Mouse (Mus musculus) liver, embryonic 11.5 days (tissue): Measurements from ENCODE around the gene Taf8. TPM values are rescaled to one million over a fixed set of nuclear protein-coding genes. Genes with fewer than 3 reads are reported as not detected.
A peak's percentile ranks its signal among the peaks of the same experiment; 100 is the strongest.

Experiments used
- ATAC-seq: fragments of 200-750 bp; cut with Nextera tagmentation; replicated peaks from 2 replicates; pipeline ENCODE4 v1.8.0; 2017; ENCODE audit warnings: moderate number of reproducible peaks, mild to moderate bottlenecking, moderate TSS enrichment, moderate library complexity; ENCODE audit not compliant: low FRiP score
- DNase-seq: peaks from one replicate; pipeline ENCODE4 v3.0.0-alpha.2; 2017; ENCODE audit warnings: low spot score
- H3K27ac ChIP-seq: fragments of 300-500 bp; sonication (generic); 2 replicates; pipeline ENCODE4 v1.5.1; 2014; ENCODE audit warnings: mild to moderate bottlenecking, low read depth, low read length, control low read depth
- H3K27me3 ChIP-seq: fragments of 300-500 bp; sonication (generic); replicated peaks from 2 replicates; pipeline ENCODE4 v1.6.1; 2014; ENCODE audit warnings: low read length, mixed read lengths; ENCODE audit not compliant: control insufficient read depth, insufficient read depth
- H3K36me3 ChIP-seq: fragments of 300-500 bp; sonication (generic); 2 replicates; pipeline ENCODE4 v1.6.1; 2014; ENCODE audit warnings: mild to moderate bottlenecking, low read length, moderate library complexity, mixed read lengths; ENCODE audit not compliant: control insufficient read depth, insufficient read depth
- H3K4me1 ChIP-seq: fragments of 300-500 bp; sonication (generic); replicated peaks from 2 replicates; pipeline ENCODE4 v1.6.1; 2014; ENCODE audit warnings: low read length, mixed read lengths; ENCODE audit not compliant: control insufficient read depth, insufficient read depth
- H3K4me2 ChIP-seq: fragments of 300-500 bp; sonication (generic); 2 replicates; pipeline ENCODE4 v1.6.1; 2014; ENCODE audit warnings: mild to moderate bottlenecking, control low read depth, moderate library complexity
- H3K4me3 ChIP-seq: fragments of 300-500 bp; sonication (generic); 2 replicates; pipeline ENCODE4 v1.5.1; 2014; ENCODE audit warnings: low read depth, low read length, control low read depth
- H3K9ac ChIP-seq: fragments of 300-500 bp; sonication (generic); 2 replicates; pipeline ENCODE4 v1.6.1; 2014; ENCODE audit warnings: low read depth, low read length, control low read depth
- H3K9me3 ChIP-seq: fragments of 300-500 bp; sonication (generic); 2 replicates; pipeline ENCODE4 v1.6.1; 2016; ENCODE audit warnings: low read length, inconsistent platforms, mixed read lengths; ENCODE audit not compliant: control insufficient read depth
- WGBS: fragments of 180-500 bp; shearing (Covaris S2); extraction: QIAGEN DNeasy Blood & Tissue Kit; methylation state at CpG from one replicate; pipeline ENCODE4 v1.1.7; 2014; 5-methylcytosine and 5-hydroxymethylcytosine counted together
- polyA plus RNA-seq: library from polyadenylated mRNA; unstranded; fragments of >200 nt; fragmentation: Nextera tagmentation; extraction: Ambion mirVana; gene quantifications from 2 replicates; pipeline ENCODE4 v1.2.1, GENCODE M21; 2014

Taf8 gene
- polyA plus RNA-seq, 1 experiment from 2014 or later = 20.7 TPM

DNA sequence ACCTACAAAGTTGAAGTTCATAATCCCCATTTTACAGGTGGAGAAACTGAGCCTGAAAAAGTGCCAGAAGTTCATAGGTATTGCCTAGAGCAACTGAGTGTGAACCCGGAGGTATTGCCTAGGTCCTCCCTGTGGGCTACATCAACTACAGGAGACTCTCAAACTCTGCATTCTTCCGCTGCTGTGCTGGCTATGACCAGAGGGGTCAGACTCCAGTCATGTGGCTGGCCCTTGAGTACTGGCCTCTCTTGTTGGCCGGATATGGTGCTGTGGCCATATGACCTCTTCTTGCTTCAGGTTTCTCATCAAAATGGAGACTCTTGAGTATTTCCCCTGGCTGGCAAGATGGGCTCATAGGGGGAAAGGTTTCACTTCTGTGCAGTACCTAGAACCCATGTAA lies 59.8 kb downstream of the Taf8 start:
- Histone ChIP-seq H3K4me3 (no peak overlapping the region), H3K27me3 (peaks cover 14% of the 10 kb centered on the region), H3K36me3 (no peaks in the 10 kb centered on the region), H3K9ac (no peak overlapping the region), H3K4me1 (peaks cover 51% of the 10 kb centered on the region), H3K4me2 (no peak overlapping the region), H3K27ac (no peak overlapping the region), H3K9me3 (no peaks in the 10 kb centered on the region)
- 81% methylated on average over 3 of the region's 3 CpGs for WGBS
- ATAC-seq (no peak), DNase-seq (no peak)

- peaks cover 51% of the 10 kb centered on the region for H3K4me1 ChIP-seq
- no peak overlapping the region for H3K27ac ChIP-seq
- ATAC-seq (no peak), DNase-seq (no peak)
- no peak overlapping the region for H3K4me2 ChIP-seq
- H3K4me3 ChIP-seq = no peak overlapping the region
- 62% methylated on average over 19 of the region's 19 CpGs for WGBS
- no peak overlapping the region for H3K9ac ChIP-seq
- H3K9me3 ChIP-seq = no peaks in the 10 kb centered on the region
- no peaks in the 10 kb centered on the region for H3K36me3 ChIP-seq
- peaks cover 20% of the 10 kb centered on the region for H3K27me3 ChIP-seq
These were observed 60.6 kb downstream of the Taf8 start for GRCm38 (mm10) chr17:47441296-47442051.

- ATAC-seq = no peak
- Histone ChIP-seq H3K36me3 (no peaks in the 10 kb centered on the region), H3K9ac (no peak overlapping the region), H3K27me3 (peaks cover 23% of the 10 kb centered on the region), H3K9me3 (no peaks in the 10 kb centered on the region), H3K4me2 (no peak overlapping the region), H3K4me3 (no peak overlapping the region), H3K4me1 (peaks cover 44% of the 10 kb centered on the region), H3K27ac (no peak overlapping the region)
- 42% methylated on average over 9 of the region's 9 CpGs for WGBS
- no peak for DNase-seq
These were observed 61.7 kb downstream of the Taf8 start for GRCm38 (mm10) chr17:47440359-47440890.

GRCm38 (mm10) chr17:47439396-47440028 lies 62.6 kb downstream of the Taf8 start:
- ATAC-seq = no peak
- Histone ChIP-seq H3K4me1 (peaks cover 39% of the 10 kb centered on the region), H3K27ac (peak overlapping the region; percentile 32; the same call in 1 of the 2 replicates), H3K4me2 (0 out of 2 replicates have a peak overlapping the region, but pooled peaks have one; percentile 17), H3K9me3 (no peaks in the 10 kb centered on the region), H3K9ac (no peak overlapping the region), H3K4me3 (no peak overlapping the region), H3K36me3 (no peaks in the 10 kb centered on the region), H3K27me3 (peaks cover 23% of the 10 kb centered on the region)
- 29% methylated on average over 9 of the region's 9 CpGs for WGBS
- no peak for DNase-seq

DNA sequence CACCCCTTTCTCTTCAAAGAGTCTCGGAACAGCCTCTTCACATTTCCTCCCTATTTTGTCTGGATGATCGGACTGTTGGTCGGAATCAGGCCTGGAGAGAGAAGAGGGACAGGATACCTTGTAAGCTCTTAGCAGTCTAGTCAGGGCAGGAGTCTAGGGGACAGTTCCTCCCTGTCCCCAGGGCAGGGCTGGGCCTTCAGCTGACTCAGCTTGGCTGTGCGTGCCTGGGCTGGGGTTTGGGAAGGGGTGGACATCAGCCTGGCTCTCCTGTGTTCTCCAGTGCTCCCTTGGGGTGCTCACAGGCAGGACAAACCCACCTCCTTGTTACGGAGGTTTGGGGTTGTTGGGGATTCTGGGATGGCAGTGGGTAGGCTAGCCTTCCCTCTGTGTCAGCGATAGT lies 63.5 kb downstream of the Taf8 start:
- H3K27me3 ChIP-seq = peaks cover 23% of the 10 kb centered on the region
- ATAC-seq (no peak), DNase-seq (no peak)
- no peak overlapping the region for H3K4me2 ChIP-seq
- no peak overlapping the region for H3K27ac ChIP-seq
- 65% methylated on average over 6 of the region's 6 CpGs for WGBS
- peaks cover 37% of the 10 kb centered on the region for H3K4me1 ChIP-seq
- H3K4me3 ChIP-seq = no peak overlapping the region
- no peak overlapping the region for H3K9ac ChIP-seq
- H3K9me3 ChIP-seq = no peaks in the 10 kb centered on the region
- H3K36me3 ChIP-seq = no peaks in the 10 kb centered on the region

GRCm38 (mm10) chr17:47436907-47437547 lies 65.1 kb downstream of the Taf8 start, which contains the start of gene 1700001C19Rik:
Gene 1700001C19Rik (minus strand): TSS chr17:47437376.
- 4% methylated on average over 25 of the region's 25 CpGs for WGBS
- peak within 1 kb of the TSS; percentile 51 for H3K4me3 ChIP-seq
- peaks cover 23% of the 10 kb centered on the region for H3K27me3 ChIP-seq
- no peak for DNase-seq
- peak within 1 kb of the TSS; percentile 19; the same call in 1 of the 2 replicates for H3K27ac ChIP-seq
- H3K9me3 ChIP-seq = no peaks in the 10 kb centered on the region
- peak within 1 kb of the TSS; percentile 94 for H3K4me2 ChIP-seq
- ATAC-seq = no peak
- H3K9ac ChIP-seq = peak within 1 kb of the TSS; percentile 58
- no peaks in the 10 kb centered on the region for H3K36me3 ChIP-seq
- H3K4me1 ChIP-seq = peaks cover 37% of the 10 kb centered on the region

- WGBS = 2% methylated on average over 45 of the region's 45 CpGs
- peak within 1 kb of the TSS; percentile 51 for H3K4me3 ChIP-seq
- H3K36me3 ChIP-seq = no peaks in the 10 kb centered on the region
- DNase-seq = no peak
- ATAC-seq = no peak; the same call in 1 of the 2 replicates
- peak within 1 kb of the TSS; percentile 19; the same call in 1 of the 2 replicates for H3K27ac ChIP-seq
- no peaks in the 10 kb centered on the region for H3K9me3 ChIP-seq
- peaks cover 34% of the 10 kb centered on the region for H3K4me1 ChIP-seq
- H3K27me3 ChIP-seq = peaks cover 23% of the 10 kb centered on the region
- peak within 1 kb of the TSS; percentile 58 for H3K9ac ChIP-seq
- peak within 1 kb of the TSS; percentile 94 for H3K4me2 ChIP-seq
These were observed 65.8 kb downstream of the Taf8 start, which contains the start of gene AI661453 for GRCm38 (mm10) chr17:47436156-47436906. Gene AI661453 (plus strand): TSS chr17:47436615.
